Mouse (Mus musculus) G1E (cell line): ENCODE results near the gene Ercc6l2.

Source experiments
- CTCF ChIP-seq: IDR thresholded peaks from 2 replicates; pipeline ENCODE4 v1.5.1; 2012; ENCODE audit warnings: low read depth, low read length, inconsistent platforms, mixed read lengths
- GATA1 ChIP-seq: IDR thresholded peaks from 2 replicates; pipeline ENCODE4 v1.6.1; 2012; ENCODE audit warnings: borderline replicate concordance, low read length, inconsistent platforms, mixed read lengths
- GATA2 ChIP-seq: IDR thresholded peaks from 2 replicates; pipeline ENCODE4 v1.6.1; 2012; ENCODE audit warnings: low read depth, low read length, inconsistent platforms, borderline replicate concordance
- TAL1 ChIP-seq: conservative IDR thresholded peaks from 2 replicates; pipeline ENCODE4 v1.6.1; 2012; ENCODE audit warnings: low read depth, low read length, inconsistent platforms, mixed read lengths

DNA sequence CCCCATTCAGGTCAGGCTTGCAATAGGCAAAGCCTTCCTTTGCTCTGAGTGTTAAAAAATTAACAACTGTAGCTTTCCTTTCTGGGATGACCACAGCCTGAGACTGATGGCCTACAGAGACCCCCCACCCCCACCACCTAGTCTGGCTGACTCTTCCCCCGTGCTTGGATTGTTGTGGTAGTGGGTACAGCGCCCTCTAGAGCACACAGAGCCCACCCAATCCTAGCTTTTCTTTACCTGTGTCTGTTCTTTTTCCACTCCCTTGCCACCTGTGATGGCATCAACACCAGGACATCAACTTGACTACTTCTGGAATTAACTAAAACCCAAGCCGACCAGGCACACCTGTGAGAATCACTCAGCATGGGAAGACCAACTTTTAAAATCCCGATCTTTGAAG, 92.4 kb downstream of the Ercc6l2 start:
- TF ChIP-seq CTCF (no peak), GATA2 (no peak), GATA1 (no peak), TAL1 (no peak)
